Mouse (Mus musculus) kidney, postnatal 0 days (tissue): ENCODE measurements at regions not wholly inside any gene's neighbourhood (a gene's known extent, or its start where the extent isn't known, plus 50 kb on each side); places are given as distances from the start of the nearest gene placed in this dataset.
A peak's percentile ranks its signal among the peaks of the same experiment; 100 is the strongest.
"Not testable (repeated sequence)": the region's sequence is repeated elsewhere in the genome, so short reads cannot be mapped to it uniquely, and the experiment has no call there.

ENCODE experiments used
- ATAC-seq: fragments of 200-750 bp; cut with Nextera tagmentation; replicated peaks from 2 replicates; pipeline ENCODE4 v1.8.0; 2017; ENCODE audit warnings: low read depth, moderate number of reproducible peaks, moderate TSS enrichment, moderate library complexity; ENCODE audit not compliant: low FRiP score
- DNase-seq: peaks from one replicate; pipeline ENCODE4 v3.0.0-alpha.2; 2016; ENCODE audit warnings: low spot score
- H3K27ac ChIP-seq: fragments of 300-500 bp; sonication (generic); 2 replicates; pipeline ENCODE4 v1.5.1; 2014; ENCODE audit warnings: mild to moderate bottlenecking
- H3K27me3 ChIP-seq: fragments of 300-500 bp; sonication (generic); 2 replicates; pipeline ENCODE4 v1.6.1; 2014; ENCODE audit warnings: low read length, mixed read lengths; ENCODE audit not compliant: insufficient read depth
- H3K36me3 ChIP-seq: fragments of 300-500 bp; sonication (generic); 2 replicates; pipeline ENCODE4 v1.6.1; 2014; ENCODE audit warnings: low read length, mixed read lengths; ENCODE audit not compliant: insufficient read depth
- H3K4me1 ChIP-seq: fragments of 300-500 bp; sonication (generic); replicated peaks from 2 replicates; pipeline ENCODE4 v1.6.1; 2014; ENCODE audit warnings: antibody characterized with exemption, low read length, mixed read lengths; ENCODE audit not compliant: insufficient read depth
- H3K4me2 ChIP-seq: fragments of 300-500 bp; sonication (generic); 2 replicates; pipeline ENCODE4 v1.6.1; 2014; ENCODE audit warnings: mild to moderate bottlenecking, low read length, moderate library complexity, mixed read lengths
- H3K4me3 ChIP-seq: fragments of 300-500 bp; sonication (generic); replicated peaks from 2 replicates; pipeline ENCODE4 v1.5.1; 2014; ENCODE audit warnings: low read depth, low read length
- H3K9ac ChIP-seq: fragments of 300-500 bp; sonication (generic); 2 replicates; pipeline ENCODE4 v1.6.1; 2014; ENCODE audit warnings: low read depth, low read length
- H3K9me3 ChIP-seq: fragments of 300-500 bp; sonication (generic); replicated peaks from 2 replicates; pipeline ENCODE4 v1.6.1; 2016; ENCODE audit warnings: low read length, inconsistent platforms, mixed read lengths
- CTCF ChIP-seq: IDR thresholded peaks from 2 replicates; pipeline ENCODE4 v1.5.1; 2016; ENCODE audit warnings: antibody characterized with exemption, low read depth, mild to moderate bottlenecking, moderate library complexity
- WGBS: fragments of 180-500 bp; shearing (Covaris S2); extraction: QIAGEN DNeasy Blood & Tissue Kit; methylation state at CpG from one replicate; pipeline ENCODE4 v1.1.7; 2014; 5-methylcytosine and 5-hydroxymethylcytosine counted together

DNA sequence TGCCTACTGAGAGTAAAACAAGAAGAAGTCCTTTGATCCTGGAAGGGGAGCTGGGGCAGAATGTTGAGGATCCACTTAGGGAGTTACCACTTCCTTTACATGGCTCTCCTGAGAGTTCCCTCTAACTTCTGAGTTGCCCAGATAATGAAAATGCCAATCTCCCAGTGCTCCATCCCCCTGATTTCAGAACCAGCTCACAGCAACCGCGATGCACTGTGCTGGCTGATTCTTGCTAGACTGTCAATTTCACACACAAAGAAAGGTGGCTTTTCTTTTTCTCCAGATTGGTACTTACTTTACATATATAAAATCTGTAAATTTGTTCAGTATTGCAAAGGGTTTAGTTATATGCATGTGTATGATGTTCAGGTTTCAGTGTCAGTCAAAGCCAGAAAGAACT is 1248.1 kb upstream of the Adam24 start:
- 37% methylated on average over 2 of the region's 2 CpGs for WGBS
- no peaks in the 10 kb centered on the region for H3K9me3 ChIP-seq

DNA sequence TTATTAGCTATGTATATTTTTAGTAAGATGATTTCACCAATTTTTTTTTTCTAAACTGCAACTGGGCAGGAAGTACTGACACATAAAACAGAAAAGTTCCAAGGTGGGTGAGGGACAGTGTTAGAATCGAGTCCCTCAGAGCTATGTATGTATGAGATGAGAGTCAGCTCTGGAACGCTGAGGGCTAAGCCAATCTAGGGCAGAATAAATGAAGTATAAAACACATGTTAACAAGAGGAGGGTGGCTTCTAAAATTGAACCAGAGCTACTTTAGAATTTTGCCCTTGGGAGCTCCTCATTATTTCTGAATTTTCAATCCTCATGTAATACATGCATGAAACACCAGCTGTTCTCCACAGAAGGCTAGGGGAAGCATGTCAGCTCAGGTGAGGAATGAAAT is 1247.5 kb upstream of the Adam24 start:
- no peak overlapping the region for H3K9ac ChIP-seq
- no peaks in the 10 kb centered on the region for H3K9me3 ChIP-seq
- no peak overlapping the region for H3K4me3 ChIP-seq
- no peaks in the 10 kb centered on the region for H3K36me3 ChIP-seq
- no peak overlapping the region for H3K27ac ChIP-seq
- no peak for DNase-seq
- no peaks in the 10 kb centered on the region for H3K27me3 ChIP-seq
- H3K4me1 ChIP-seq: no peaks in the 10 kb centered on the region
- ATAC-seq: no peak
- H3K4me2 ChIP-seq: no peak overlapping the region
- no peak for TF ChIP-seq CTCF
- WGBS: 67% methylated on average over 2 of the region's 2 CpGs

More for the DNA sequence above, 1248.1 kb upstream of the Adam24 start:
- no peaks in the 10 kb centered on the region for H3K36me3 ChIP-seq
- H3K27me3 ChIP-seq: no peaks in the 10 kb centered on the region
- no peak for TF ChIP-seq CTCF
- H3K4me3 ChIP-seq: no peak overlapping the region
- DNase-seq (no peak), ATAC-seq (no peak)
- no peak overlapping the region for H3K27ac ChIP-seq
- no peaks in the 10 kb centered on the region for H3K4me1 ChIP-seq
- H3K9ac ChIP-seq: no peak overlapping the region
- H3K4me2 ChIP-seq: no peak overlapping the region

DNA sequence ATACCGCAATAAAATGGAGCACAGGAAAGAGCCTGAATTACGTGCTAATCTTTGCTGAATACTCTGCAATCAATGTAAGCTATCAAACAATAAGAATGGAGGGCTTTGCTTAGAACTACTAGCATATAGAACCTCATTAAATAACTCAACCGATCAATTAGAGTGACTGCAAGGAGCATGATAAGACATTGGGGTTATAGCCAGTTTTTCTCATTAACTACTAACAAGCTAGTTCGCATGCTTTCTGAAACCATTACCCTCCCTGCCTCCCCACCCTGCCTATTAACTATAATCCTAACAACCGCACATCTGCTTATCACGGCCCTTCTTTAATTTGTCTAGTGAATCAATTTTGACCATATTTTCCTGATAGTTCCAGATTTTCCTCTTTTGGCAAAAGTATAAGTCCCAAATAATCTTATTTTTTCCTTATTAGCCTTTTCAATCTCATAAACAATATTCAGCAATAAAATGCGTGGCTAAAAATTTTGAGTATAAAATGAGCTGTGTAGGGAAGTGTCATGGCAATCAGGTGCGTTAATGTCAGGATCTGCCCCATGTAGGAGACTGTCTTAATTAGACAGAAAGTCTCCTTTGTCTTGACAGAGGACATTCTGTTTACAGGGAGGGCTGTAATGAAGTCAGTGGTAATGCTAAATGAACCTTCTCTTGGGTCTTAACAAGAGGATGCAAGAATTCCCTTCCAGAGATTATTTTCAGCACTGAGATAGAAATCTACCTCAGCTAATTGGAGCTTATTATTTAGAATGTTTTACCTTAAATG is 1234.1 kb upstream of the Adam24 start:
- Histone ChIP-seq H3K4me2 (no peak overlapping the region), H3K27me3 (no peaks in the 10 kb centered on the region), H3K9me3 (no peaks in the 10 kb centered on the region), H3K27ac (no peak overlapping the region), H3K4me1 (no peaks in the 10 kb centered on the region), H3K36me3 (no peaks in the 10 kb centered on the region), H3K9ac (no peak overlapping the region), H3K4me3 (no peak overlapping the region)
- DNase-seq: no peak
- TF ChIP-seq CTCF: no peak
- WGBS: 88% methylated on average over 8 of the region's 8 CpGs
- ATAC-seq: no peak

DNA sequence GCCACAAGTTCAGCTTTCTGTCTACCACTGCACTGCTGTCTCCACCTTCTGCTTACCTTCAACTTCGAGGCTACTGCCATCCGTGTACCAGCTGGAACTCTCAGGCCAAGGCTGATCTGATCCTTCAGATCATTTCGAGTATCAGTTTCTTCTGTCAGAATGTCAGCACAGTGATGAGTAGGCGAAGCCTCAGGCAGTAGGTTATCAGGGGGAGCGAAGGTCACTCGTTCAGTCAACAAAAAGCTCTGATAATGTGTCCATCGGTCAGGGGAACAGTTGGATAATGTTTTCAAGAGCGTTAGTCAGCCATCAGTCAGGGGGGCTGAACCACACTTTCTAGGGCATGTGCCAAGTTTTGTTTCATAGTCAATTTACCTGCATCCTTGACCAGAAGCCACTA is 1183.7 kb upstream of the Adam24 start:
- not testable (repeated sequence) for H3K4me1 ChIP-seq, H3K36me3 ChIP-seq, H3K4me3 ChIP-seq, H3K27me3 ChIP-seq, DNase-seq, H3K9me3 ChIP-seq, H3K27ac ChIP-seq, H3K9ac ChIP-seq, ATAC-seq, H3K4me2 ChIP-seq
- WGBS: 65% methylated on average over 8 of the region's 8 CpGs

DNA sequence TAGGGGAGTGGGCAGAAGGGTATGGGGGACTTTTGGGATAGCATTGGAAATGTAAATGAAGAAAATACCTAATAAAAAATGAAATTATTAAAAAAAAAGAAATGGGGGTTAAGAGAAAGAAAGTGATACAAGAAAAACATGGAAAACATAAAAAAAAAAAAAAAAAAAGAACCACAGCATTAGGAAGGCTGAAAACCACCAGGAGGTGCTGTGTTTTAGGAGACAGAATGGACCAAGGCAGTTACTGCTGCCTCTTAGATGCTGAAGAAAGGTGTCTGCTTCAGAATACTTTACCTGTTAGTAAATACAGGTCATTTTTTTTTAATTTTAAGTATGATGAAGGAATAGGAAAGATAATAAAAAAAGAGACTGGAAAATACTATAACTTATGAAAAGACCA is 1174.5 kb upstream of the Adam24 start:
- H3K4me2 ChIP-seq: no peak overlapping the region
- peak; percentile 25; the same call in 1 of the 2 replicates for TF ChIP-seq CTCF
- H3K36me3 ChIP-seq: no peaks in the 10 kb centered on the region
- H3K9ac ChIP-seq: no peak overlapping the region
- H3K4me3 ChIP-seq: no peak overlapping the region
- DNase-seq: no peak
- no peak overlapping the region for H3K27ac ChIP-seq
- ATAC-seq: no peak
- no peaks in the 10 kb centered on the region for H3K9me3 ChIP-seq
- H3K27me3 ChIP-seq: no peaks in the 10 kb centered on the region
- no peaks in the 10 kb centered on the region for H3K4me1 ChIP-seq

DNA sequence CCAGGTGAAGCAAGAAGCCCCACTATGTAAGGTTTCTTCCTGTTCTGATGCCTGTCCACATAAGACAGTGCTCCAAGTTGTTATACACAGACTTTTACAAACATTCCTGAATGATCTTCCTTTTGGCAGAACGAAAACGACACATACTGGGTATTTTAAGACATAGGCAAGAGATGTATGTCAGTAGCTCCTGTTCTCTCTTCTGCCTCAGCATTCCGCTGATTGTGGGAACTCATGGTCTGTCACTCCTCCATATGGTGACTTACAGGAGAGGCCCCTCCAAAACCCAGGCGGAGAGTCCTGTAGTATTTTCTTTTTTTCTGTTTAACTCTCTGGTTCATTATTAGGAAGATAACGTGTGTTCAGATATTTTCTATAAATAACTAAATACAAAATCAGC is 1170.6 kb upstream of the Adam24 start:
- no peak for DNase-seq
- Histone ChIP-seq H3K36me3 (no peaks in the 10 kb centered on the region), H3K4me3 (no peak overlapping the region), H3K4me1 (no peaks in the 10 kb centered on the region), H3K27ac (no peak overlapping the region), H3K9ac (no peak overlapping the region), H3K4me2 (no peak overlapping the region), H3K27me3 (no peaks in the 10 kb centered on the region), H3K9me3 (no peaks in the 10 kb centered on the region)
- TF ChIP-seq CTCF: no peak
- ATAC-seq: no peak
- WGBS: 79% methylated on average over 5 of the region's 5 CpGs

DNA sequence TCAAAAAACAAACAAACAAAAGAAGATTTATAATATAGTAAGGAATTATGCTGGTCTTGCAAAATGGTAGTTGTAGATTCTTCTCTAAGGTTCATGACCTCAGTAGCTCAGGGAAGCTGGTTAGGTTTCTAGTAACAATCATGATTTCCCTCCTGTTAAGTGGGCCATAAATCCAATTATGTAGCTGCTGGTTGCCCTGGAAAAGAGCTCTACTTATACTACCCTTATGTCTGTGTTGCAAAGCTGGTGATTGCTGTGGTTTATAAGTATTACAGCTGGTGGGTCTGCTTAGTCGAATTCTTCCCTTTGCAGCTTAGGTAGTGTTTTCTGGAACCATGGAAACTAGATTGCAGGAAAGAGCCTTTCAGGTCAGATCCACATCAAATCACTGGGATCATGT is 1161.9 kb upstream of the Adam24 start:
- no peak for DNase-seq
- ATAC-seq: no peak
- Histone ChIP-seq H3K9me3 (no peaks in the 10 kb centered on the region), H3K4me1 (no peaks in the 10 kb centered on the region), H3K27me3 (no peaks in the 10 kb centered on the region), H3K36me3 (no peaks in the 10 kb centered on the region), H3K4me2 (no peak overlapping the region), H3K27ac (no peak overlapping the region), H3K9ac (no peak overlapping the region), H3K4me3 (no peak overlapping the region)
- no peak for TF ChIP-seq CTCF
- WGBS: 37% methylated on average over 1 of the region's 1 CpGs
